Mouse (Mus musculus) embryonic facial prominence, embryonic 13.5 days (tissue): ENCODE data around the gene Lmtk2. TPM values are rescaled to one million over a fixed set of nuclear protein-coding genes. Genes with fewer than 3 reads are reported as not detected.

Experiments
- polyA plus RNA-seq: library from polyadenylated mRNA; unstranded; fragments of >200 nt; fragmentation: Nextera tagmentation; extraction: Ambion mirVana; gene quantifications from 2 replicates; pipeline ENCODE4 v1.2.1, GENCODE M21; 2015

The Lmtk2 gene
- polyA plus RNA-seq, 1 experiment from 2014 or later = 4.8 TPM

Other genes with a start within 250 kb of the Lmtk2 start
- gene Ankrd61, start 202.8 kb upstream of the Lmtk2 start, polyA plus RNA-seq = 0.29 and 0.48 TPM in 2 replicates
- 86.4 and 95.4 TPM in 2 replicates for gene Aimp2, start 190.6 kb upstream of the Lmtk2 start, polyA plus RNA-seq
- 29.4 and 33.0 TPM in 2 replicates for gene Pms2, start 190.5 kb upstream of the Lmtk2 start, polyA plus RNA-seq
- 0.98 and 1.0 TPM in 2 replicates for gene Gm42421, start 172.3 kb upstream of the Lmtk2 start, polyA plus RNA-seq
- gene Rsph10b, start 167.4 kb upstream of the Lmtk2 start, polyA plus RNA-seq = 0.52 and 0.88 TPM in 2 replicates
- 79.6 and 82.0 TPM in 2 replicates for gene Ccz1, start 85.6 kb upstream of the Lmtk2 start, polyA plus RNA-seq
- gene Ocm, start 73.8 kb upstream of the Lmtk2 start, polyA plus RNA-seq = 0.58 TPM in 1 of 2 replicates, not detected in the other
- 0.43 and 0.52 TPM in 2 replicates for gene Bhlha15, start 89.8 kb downstream of the Lmtk2 start, polyA plus RNA-seq
- 23.0 and 26.1 TPM in 2 replicates for gene Tecpr1, start 123.2 kb downstream of the Lmtk2 start, polyA plus RNA-seq
- 99.4 and 113 TPM in 2 replicates for gene Bri3, start 144.0 kb downstream of the Lmtk2 start, polyA plus RNA-seq